Mouse (Mus musculus) layer of hippocampus, adult 18-20 months (tissue): ENCODE data around the gene Sec16b. TPM values are rescaled to one million over a fixed set of nuclear protein-coding genes. Genes with fewer than 3 reads are reported as not detected.

ENCODE experiments used
- DNase-seq, 2 experiments: peaks; one replicate each; pipeline ENCODE4 v3.0.0; 2022; ENCODE audit warnings: low spot score in 2 of 2
- long read RNA-seq: library from polyadenylated mRNA; stranded (forward); transcript quantifications from one replicate; pipeline ENCODE4 v2.0.0, GENCODE M21; 2021
- total RNA-seq, 2 experiments: library from RNA; stranded (reverse); gene quantifications; 2 replicates each; pipeline ENCODE4 v1.2.3; 2021

Gene Sec16b
- under 1 TPM; 0.32 to 0.46 TPM for total RNA-seq
- long read RNA-seq: 0 reads

GRCm38 (mm10) chr1:157506522-157506921 is at the start of gene Sec16b:
TSS of gene Sec16b (plus strand) at chr1:157506728.
- DNase-seq: no peak

GRCm38 (mm10) chr1:157457789-157458188 is 48.7 kb upstream of the Sec16b start:
- no peak for DNase-seq

GRCm38 (mm10) chr1:157458421-157459208 is 47.9 kb upstream of the Sec16b start, which contains the start of gene Cryzl2:
TSS of gene Cryzl2 (plus strand) at chr1:157458577.
- DNase-seq: no peak

- no peak for DNase-seq
Measured at GRCm38 (mm10) chr1:157459904-157460303, 46.6 kb upstream of the Sec16b start.

GRCm38 (mm10) chr1:157461276-157461675 is 45.3 kb upstream of the Sec16b start:
- no peak for DNase-seq

GRCm38 (mm10) chr1:157462336-157462735 is 44.2 kb upstream of the Sec16b start:
- DNase-seq: no peak

- peak in 1 of 2 experiments; percentile 84 for DNase-seq
Measured at GRCm38 (mm10) chr1:157465194-157465593, 41.3 kb upstream of the Sec16b start.

- DNase-seq: no peak
Measured at GRCm38 (mm10) chr1:157467866-157468265, 38.7 kb upstream of the Sec16b start.

- peak; percentile 71 to 90 for DNase-seq
Measured at GRCm38 (mm10) chr1:157470761-157471386, 35.7 kb upstream of the Sec16b start.

- no peak for DNase-seq
Measured at GRCm38 (mm10) chr1:157472716-157473115, 33.8 kb upstream of the Sec16b start.

- DNase-seq: peak in 1 of 2 experiments; percentile 51
Measured at GRCm38 (mm10) chr1:157474865-157475264, 31.7 kb upstream of the Sec16b start.

- DNase-seq: no peak
Measured at GRCm38 (mm10) chr1:157476231-157476630, 30.3 kb upstream of the Sec16b start.

GRCm38 (mm10) chr1:157480090-157480489 is 26.4 kb upstream of the Sec16b start:
- DNase-seq: no peak

- DNase-seq: no peak
Measured at GRCm38 (mm10) chr1:157480901-157481300, 25.6 kb upstream of the Sec16b start.

GRCm38 (mm10) chr1:157481666-157482065 is 24.9 kb upstream of the Sec16b start:
- no peak for DNase-seq

- DNase-seq: no peak
Measured at GRCm38 (mm10) chr1:157484161-157484560, 22.4 kb upstream of the Sec16b start.

- no peak for DNase-seq
Measured at GRCm38 (mm10) chr1:157500657-157501056, 5.9 kb upstream of the Sec16b start.

- DNase-seq: no peak
Measured at GRCm38 (mm10) chr1:157501352-157501945, 5.1 kb upstream of the Sec16b start.

GRCm38 (mm10) chr1:157503071-157503470 is 3.5 kb upstream of the Sec16b start:
- no peak for DNase-seq

- peak; percentile 47 to 69 for DNase-seq
Measured at GRCm38 (mm10) chr1:157506995-157507595, 567 bp downstream of the Sec16b start.

- no peak for DNase-seq
Measured at GRCm38 (mm10) chr1:157507814-157508213, 1.3 kb downstream of the Sec16b start.
